Mouse (Mus musculus): ENCODE data around the gene Mcpt9.
"Not testable (repeated sequence)": the region's sequence is repeated elsewhere in the genome, so short reads cannot be mapped to it uniquely, and the experiment has no call there.

Gene Mcpt9

GRCm38 (mm10) chr14:56030395-56030794 lies at the start of gene Mcpt9:
Gene Mcpt9 (minus strand): TSS chr14:56030495.
- CTCF ChIA-PET = not testable (repeated sequence)

GRCm38 (mm10) chr14:56062213-56062612 lies 31.9 kb upstream of the Mcpt9 start, which contains the start of gene Mcpt4:
Gene Mcpt4 (minus strand): TSS chr14:56062313.
- CTCF ChIA-PET = not testable (repeated sequence)

- CTCF ChIA-PET = no interaction called here
Observed at GRCm38 (mm10) chr14:56057722-56058121, 27.4 kb upstream of the Mcpt9 start.

- CTCF ChIA-PET = no interaction called here
Observed at GRCm38 (mm10) chr14:56055408-56055807, 25.1 kb upstream of the Mcpt9 start.

- CTCF ChIA-PET = not testable (repeated sequence)
Observed at GRCm38 (mm10) chr14:56041792-56042191, 11.5 kb upstream of the Mcpt9 start, which contains the start of gene Mcpt2. Gene Mcpt2 (plus strand): TSS chr14:56042041.

GRCm38 (mm10) chr14:56034433-56034832 lies 4.1 kb upstream of the Mcpt9 start:
- CTCF ChIA-PET = no interaction called here

- CTCF ChIA-PET = not testable (repeated sequence)
Observed at GRCm38 (mm10) chr14:56021305-56021704, 9.0 kb downstream of the Mcpt9 start.

- CTCF ChIA-PET = no interaction called here
Observed at GRCm38 (mm10) chr14:56019446-56019845, 10.8 kb downstream of the Mcpt9 start.

- CTCF ChIA-PET = not testable (repeated sequence)
Observed at GRCm38 (mm10) chr14:56017671-56018070, 12.6 kb downstream of the Mcpt9 start, which contains the start of gene Mcpt1. Gene Mcpt1 (plus strand): TSS chr14:56017971.

- CTCF ChIA-PET = no interaction called here
Observed at GRCm38 (mm10) chr14:56013924-56014323, 16.4 kb downstream of the Mcpt9 start.

- CTCF ChIA-PET = no interaction called here
Observed at GRCm38 (mm10) chr14:56013147-56013546, 17.1 kb downstream of the Mcpt9 start.

- CTCF ChIA-PET = not testable (repeated sequence)
Observed at GRCm38 (mm10) chr14:55987464-55987863, 42.8 kb downstream of the Mcpt9 start.
